Mouse (Mus musculus) CD4-positive naive resting alpha-beta T cell, adult 76 days (primary cell): Measurements from ENCODE around the gene Dnmbp. TPM values are rescaled to one million over a fixed set of nuclear protein-coding genes. Genes with fewer than 3 reads are reported as not detected.

Source experiments
- total RNA-seq: library from RNA; stranded (reverse); gene quantifications from one replicate; pipeline ENCODE4 v1.2.4, GENCODE M21; 2023

Dnmbp gene
- 11.3 TPM for total RNA-seq

GRCm38 (mm10) chr19:43939769-43940689 is at the start of gene Dnmbp:
Gene Dnmbp (minus strand): TSS chr19:43940191.

GRCm38 (mm10) chr19:43986069-43986794 is 46.2 kb upstream of the Dnmbp start, which contains the start of gene Cpn1:
Gene Cpn1 (minus strand): TSS chr19:43986556.

Other genes with a start within 250 kb of the Dnmbp start
- gene Cutc, start 187.2 kb downstream of the Dnmbp start, total RNA-seq = 6.3 TPM
- 9.2 TPM for gene Cox15, start 187.2 kb downstream of the Dnmbp start, total RNA-seq
- not detected for gene Abcc2, start 158.0 kb downstream of the Dnmbp start, total RNA-seq
- gene Cpn1, start 46.4 kb upstream of the Dnmbp start, total RNA-seq = not detected
- gene Cyp2c23, start 89.0 kb upstream of the Dnmbp start, total RNA-seq = not detected
- gene Erlin1, start 129.6 kb upstream of the Dnmbp start, total RNA-seq = 6.0 TPM
- gene Chuk, start 167.3 kb upstream of the Dnmbp start, total RNA-seq = 78.1 TPM
- 20.5 TPM for gene Cwf19l1, start 195.7 kb upstream of the Dnmbp start, total RNA-seq
- gene Bloc1s2, start 206.3 kb upstream of the Dnmbp start, total RNA-seq = 73.7 TPM